Mouse (Mus musculus): ENCODE measurements around the gene Eprs. TPM values are rescaled to one million over a fixed set of nuclear protein-coding genes. Genes with fewer than 3 reads are reported as not detected.

Gene Eprs
- polyA plus RNA-seq, 1 experiment from 2014 or later = 158 TPM

- no peak for ATAC-seq (ENCODE audit: low read depth)
- no peaks in the 10 kb centered on the region for H3K9me3 ChIP-seq (ENCODE audit: control insufficient read depth, low read length)
- H3K4me1 ChIP-seq (ENCODE audit: control insufficient read depth, insufficient read depth, low read length) = peaks cover 4% of the 10 kb centered on the region; the same call in 1 of the 2 replicates
- peaks cover 5% of the 10 kb centered on the region; the same call in 1 of the 2 replicates for H3K27me3 ChIP-seq (ENCODE audit: control insufficient read depth, insufficient read depth, low read length)
- 88% methylated on average over 3 of the region's 3 CpGs for WGBS
- no peaks in the 10 kb centered on the region for H3K36me3 ChIP-seq (ENCODE audit: control insufficient read depth, insufficient read depth, low read length)
- no peak overlapping the region for H3K4me2 ChIP-seq (ENCODE audit: low read depth, low read length)
- H3K9ac ChIP-seq (replicated peaks; ENCODE audit: low read depth, low read length) = no peak overlapping the region
- H3K4me3 ChIP-seq (ENCODE audit: low read depth, low read length) = no peak overlapping the region
- no peak overlapping the region for H3K27ac ChIP-seq (ENCODE audit: low read depth, low read length)
These were observed 88.7 kb downstream of the Eprs start for GRCm38 (mm10) chr1:185451495-185451894.

- no peak for ATAC-seq (ENCODE audit: low read depth)
- Histone ChIP-seq H3K4me3 (ENCODE audit: low read depth, low read length) (no peak overlapping the region), H3K9me3 (ENCODE audit: control insufficient read depth, low read length) (no peaks in the 10 kb centered on the region), H3K9ac (replicated peaks; ENCODE audit: low read depth, low read length) (no peak overlapping the region), H3K4me2 (ENCODE audit: low read depth, low read length) (no peak overlapping the region), H3K27ac (ENCODE audit: low read depth, low read length) (no peak overlapping the region), H3K27me3 (ENCODE audit: control insufficient read depth, insufficient read depth, low read length) (peaks cover 7% of the 10 kb centered on the region; the same call in 1 of the 2 replicates), H3K4me1 (ENCODE audit: control insufficient read depth, insufficient read depth, low read length) (peaks cover 4% of the 10 kb centered on the region; the same call in 1 of the 2 replicates), H3K36me3 (ENCODE audit: control insufficient read depth, insufficient read depth, low read length) (no peaks in the 10 kb centered on the region)
- WGBS = 86% methylated on average over 6 of the region's 6 CpGs
These were observed 89.6 kb downstream of the Eprs start for GRCm38 (mm10) chr1:185452461-185452860.

GRCm38 (mm10) chr1:185454144-185454543 is 91.3 kb downstream of the Eprs start:
- Histone ChIP-seq H3K4me1 (ENCODE audit: control insufficient read depth, insufficient read depth, low read length) (peaks cover 4% of the 10 kb centered on the region; the same call in 1 of the 2 replicates), H3K4me3 (ENCODE audit: low read depth, low read length) (peak overlapping the region; percentile 49), H3K27me3 (ENCODE audit: control insufficient read depth, insufficient read depth, low read length) (peaks cover 7% of the 10 kb centered on the region; the same call in 1 of the 2 replicates), H3K9me3 (ENCODE audit: control insufficient read depth, low read length) (no peaks in the 10 kb centered on the region), H3K36me3 (ENCODE audit: control insufficient read depth, insufficient read depth, low read length) (no peaks in the 10 kb centered on the region), H3K4me2 (ENCODE audit: low read depth, low read length) (peak overlapping the region; percentile 84), H3K9ac (replicated peaks; ENCODE audit: low read depth, low read length) (no peak overlapping the region), H3K27ac (ENCODE audit: low read depth, low read length) (no peak overlapping the region)
- 0 out of 2 replicates have a peak, but pooled peaks have one; percentile 13 for ATAC-seq (ENCODE audit: low read depth)
- WGBS = 40% methylated on average over 4 of the region's 4 CpGs

- H3K4me3 ChIP-seq (ENCODE audit: low read depth, low read length) = peak within 1 kb of the TSS; percentile 49
- H3K9me3 ChIP-seq (ENCODE audit: control insufficient read depth, low read length) = no peaks in the 10 kb centered on the region
- peak within 1 kb of the TSS; percentile 84 for H3K4me2 ChIP-seq (ENCODE audit: low read depth, low read length)
- H3K9ac ChIP-seq (replicated peaks; ENCODE audit: low read depth, low read length) = peak within 1 kb of the TSS; percentile 62
- 0% methylated on average over 18 of the region's 18 CpGs for WGBS
- H3K4me1 ChIP-seq (ENCODE audit: control insufficient read depth, insufficient read depth, low read length) = peaks cover 4% of the 10 kb centered on the region; the same call in 1 of the 2 replicates
- H3K27ac ChIP-seq (ENCODE audit: low read depth, low read length) = 0 out of 2 replicates have a peak within 1 kb of the TSS, but pooled peaks have one; percentile 40
- peaks cover 7% of the 10 kb centered on the region; the same call in 1 of the 2 replicates for H3K27me3 ChIP-seq (ENCODE audit: control insufficient read depth, insufficient read depth, low read length)
- H3K36me3 ChIP-seq (ENCODE audit: control insufficient read depth, insufficient read depth, low read length) = no peaks in the 10 kb centered on the region
- peak; percentile 82 for ATAC-seq (ENCODE audit: low read depth)
These were observed 91.7 kb downstream of the Eprs start, which contains the start of gene Slc30a10 for GRCm38 (mm10) chr1:185454575-185454954. Gene Slc30a10, plus strand, starts transcription at chr1:185454848.

GRCm38 (mm10) chr1:185454955-185455701 is 92.3 kb downstream of the Eprs start:
- peak; percentile 76 for ATAC-seq (ENCODE audit: low read depth)
- peak overlapping the region; percentile 62 for H3K9ac ChIP-seq (replicated peaks; ENCODE audit: low read depth, low read length)
- peak overlapping the region; percentile 84 for H3K4me2 ChIP-seq (ENCODE audit: low read depth, low read length)
- H3K9me3 ChIP-seq (ENCODE audit: control insufficient read depth, low read length) = no peaks in the 10 kb centered on the region
- H3K27ac ChIP-seq (ENCODE audit: low read depth, low read length) = 0 out of 2 replicates have a peak overlapping the region, but pooled peaks have one; percentile 40
- H3K27me3 ChIP-seq (ENCODE audit: control insufficient read depth, insufficient read depth, low read length) = peaks cover 7% of the 10 kb centered on the region; the same call in 1 of the 2 replicates
- peak overlapping the region; percentile 49 for H3K4me3 ChIP-seq (ENCODE audit: low read depth, low read length)
- WGBS = under 1% methylated on average over 63 of the region's 71 CpGs
- H3K4me1 ChIP-seq (ENCODE audit: control insufficient read depth, insufficient read depth, low read length) = peaks cover 4% of the 10 kb centered on the region; the same call in 1 of the 2 replicates
- no peaks in the 10 kb centered on the region for H3K36me3 ChIP-seq (ENCODE audit: control insufficient read depth, insufficient read depth, low read length)

GRCm38 (mm10) chr1:185456327-185456726 is 93.5 kb downstream of the Eprs start:
- Histone ChIP-seq H3K4me1 (ENCODE audit: control insufficient read depth, insufficient read depth, low read length) (peaks cover 4% of the 10 kb centered on the region; the same call in 1 of the 2 replicates), H3K27ac (ENCODE audit: low read depth, low read length) (no peak overlapping the region), H3K27me3 (ENCODE audit: control insufficient read depth, insufficient read depth, low read length) (peaks cover 7% of the 10 kb centered on the region; the same call in 1 of the 2 replicates), H3K9ac (replicated peaks; ENCODE audit: low read depth, low read length) (no peak overlapping the region), H3K9me3 (ENCODE audit: control insufficient read depth, low read length) (no peaks in the 10 kb centered on the region), H3K4me3 (ENCODE audit: low read depth, low read length) (peak overlapping the region; percentile 49), H3K4me2 (ENCODE audit: low read depth, low read length) (peak overlapping the region; percentile 84), H3K36me3 (ENCODE audit: control insufficient read depth, insufficient read depth, low read length) (no peaks in the 10 kb centered on the region)
- WGBS = 88% methylated on average over 9 of the region's 9 CpGs
- no peak for ATAC-seq (ENCODE audit: low read depth)

- H3K9ac ChIP-seq (replicated peaks; ENCODE audit: low read depth, low read length) = no peak overlapping the region
- no peaks in the 10 kb centered on the region for H3K36me3 ChIP-seq (ENCODE audit: control insufficient read depth, insufficient read depth, low read length)
- H3K4me1 ChIP-seq (ENCODE audit: control insufficient read depth, insufficient read depth, low read length) = no peaks in the 10 kb centered on the region
- no peak overlapping the region for H3K4me3 ChIP-seq (ENCODE audit: low read depth, low read length)
- 89% methylated on average over 5 of the region's 5 CpGs for WGBS
- H3K27me3 ChIP-seq (ENCODE audit: control insufficient read depth, insufficient read depth, low read length) = peaks cover 7% of the 10 kb centered on the region; the same call in 1 of the 2 replicates
- no peak overlapping the region for H3K4me2 ChIP-seq (ENCODE audit: low read depth, low read length)
- no peak overlapping the region for H3K27ac ChIP-seq (ENCODE audit: low read depth, low read length)
- ATAC-seq (ENCODE audit: low read depth) = no peak
- H3K9me3 ChIP-seq (ENCODE audit: control insufficient read depth, low read length) = no peaks in the 10 kb centered on the region
These were observed 97.3 kb downstream of the Eprs start for GRCm38 (mm10) chr1:185460096-185460495.

GRCm38 (mm10) chr1:185462889-185463288 is 100.0 kb downstream of the Eprs start:
- Histone ChIP-seq H3K4me2 (ENCODE audit: low read depth, low read length) (no peak overlapping the region), H3K27ac (ENCODE audit: low read depth, low read length) (no peak overlapping the region), H3K9ac (replicated peaks; ENCODE audit: low read depth, low read length) (no peak overlapping the region), H3K27me3 (ENCODE audit: control insufficient read depth, insufficient read depth, low read length) (no peaks in the 10 kb centered on the region), H3K4me3 (ENCODE audit: low read depth, low read length) (no peak overlapping the region), H3K36me3 (ENCODE audit: control insufficient read depth, insufficient read depth, low read length) (no peaks in the 10 kb centered on the region), H3K9me3 (ENCODE audit: control insufficient read depth, low read length) (no peaks in the 10 kb centered on the region), H3K4me1 (ENCODE audit: control insufficient read depth, insufficient read depth, low read length) (no peaks in the 10 kb centered on the region)
- ATAC-seq (ENCODE audit: low read depth) = no peak
- WGBS = 59% methylated on average over 5 of the region's 5 CpGs

GRCm38 (mm10) chr1:185469551-185470021 is 106.7 kb downstream of the Eprs start:
- no peaks in the 10 kb centered on the region for H3K4me1 ChIP-seq (ENCODE audit: control insufficient read depth, insufficient read depth, low read length)
- H3K4me2 ChIP-seq (ENCODE audit: low read depth, low read length) = no peak overlapping the region
- 81% methylated on average over 8 of the region's 8 CpGs for WGBS
- no peak overlapping the region for H3K27ac ChIP-seq (ENCODE audit: low read depth, low read length)
- ATAC-seq (ENCODE audit: low read depth) = no peak
- H3K27me3 ChIP-seq (ENCODE audit: control insufficient read depth, insufficient read depth, low read length) = no peaks in the 10 kb centered on the region
- H3K36me3 ChIP-seq (ENCODE audit: control insufficient read depth, insufficient read depth, low read length) = no peaks in the 10 kb centered on the region
- H3K9ac ChIP-seq (replicated peaks; ENCODE audit: low read depth, low read length) = no peak overlapping the region
- H3K4me3 ChIP-seq (ENCODE audit: low read depth, low read length) = no peak overlapping the region
- no peaks in the 10 kb centered on the region for H3K9me3 ChIP-seq (ENCODE audit: control insufficient read depth, low read length)

Data from neural tube, embryonic 14.5 days (tissue).